Mouse (Mus musculus): ENCODE data around the gene Tas2r118. TPM values are rescaled to one million over a fixed set of nuclear protein-coding genes. Genes with fewer than 3 reads are reported as not detected.

The Tas2r118 gene
- total RNA-seq (2021), result not detected
- long read RNA-seq, experiment 1, result 0 reads
- long read RNA-seq, experiment 2, result 0 reads

DNA sequence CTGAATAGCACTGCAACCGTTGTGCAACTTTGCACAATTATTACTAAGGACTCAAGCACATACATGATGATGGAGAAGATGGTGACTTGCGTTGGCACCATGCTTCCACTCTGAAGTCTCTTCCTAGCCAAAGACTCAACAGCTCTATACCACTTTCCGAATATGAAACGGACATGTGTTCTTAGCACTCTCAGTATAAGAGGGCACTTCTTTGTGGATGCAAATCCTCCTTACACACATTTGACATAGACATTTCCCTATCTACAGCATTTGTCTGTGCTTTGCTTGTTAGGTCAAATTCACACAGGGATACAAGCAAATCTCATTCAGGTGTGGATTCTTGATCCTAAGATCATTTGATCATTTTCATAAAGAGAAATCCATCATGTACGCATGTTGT, at the start of gene Tas2r118:
TSS of gene Tas2r118 (minus strand) at position 101 of the 400 bp plus-strand sequence.
- intact Hi-C loops (cut with DNase I; ENCODE audit: low total_unique reads), result no loop called here
- no peak for DNase-seq

DNA sequence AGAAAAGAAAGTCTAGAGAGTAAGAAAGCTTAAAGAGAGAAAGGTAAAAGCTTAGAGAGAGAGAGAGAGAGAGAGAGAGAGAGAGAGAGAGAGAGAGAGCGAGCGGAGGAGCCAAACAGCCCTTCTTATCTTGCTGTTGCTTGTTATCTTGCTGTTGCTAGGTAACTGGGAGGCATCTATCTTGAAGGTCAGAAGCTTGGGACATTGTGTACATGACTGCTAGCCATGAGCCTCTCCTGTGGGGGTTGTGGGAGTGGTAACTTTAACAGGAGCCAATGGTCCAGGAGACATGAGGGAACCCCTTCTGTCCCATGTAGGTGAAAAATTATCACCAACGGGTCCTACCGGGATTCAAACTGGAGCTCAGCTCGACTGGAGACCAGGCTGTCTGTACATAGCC, 48.5 kb upstream of the Tas2r118 start:
- no peak for DNase-seq
- intact Hi-C loops (cut with DNase I; ENCODE audit: low total_unique reads), result no loop called here

DNA sequence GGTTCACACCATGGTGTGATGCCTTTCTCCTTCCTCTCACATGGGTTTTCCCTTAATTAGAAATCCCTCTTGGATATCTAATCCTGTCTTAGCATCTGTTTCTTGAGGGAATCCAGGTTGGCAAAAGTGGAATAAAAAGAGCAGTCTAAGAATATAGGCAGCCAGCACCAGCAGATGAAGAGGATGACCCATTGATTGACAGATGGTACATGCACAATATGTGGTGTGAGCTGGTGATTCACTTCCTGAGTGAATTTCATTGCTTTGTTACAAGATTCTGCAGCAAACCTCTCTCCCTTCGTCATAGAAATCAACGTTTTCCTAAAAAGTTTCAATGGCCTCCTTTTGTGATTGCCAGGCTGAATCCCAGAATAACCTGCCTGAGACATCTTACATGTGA, 23.4 kb upstream of the Tas2r118 start:
- DNase-seq, result no peak
- intact Hi-C loops (cut with DNase I; ENCODE audit: low total_unique reads), result no loop called here

DNA sequence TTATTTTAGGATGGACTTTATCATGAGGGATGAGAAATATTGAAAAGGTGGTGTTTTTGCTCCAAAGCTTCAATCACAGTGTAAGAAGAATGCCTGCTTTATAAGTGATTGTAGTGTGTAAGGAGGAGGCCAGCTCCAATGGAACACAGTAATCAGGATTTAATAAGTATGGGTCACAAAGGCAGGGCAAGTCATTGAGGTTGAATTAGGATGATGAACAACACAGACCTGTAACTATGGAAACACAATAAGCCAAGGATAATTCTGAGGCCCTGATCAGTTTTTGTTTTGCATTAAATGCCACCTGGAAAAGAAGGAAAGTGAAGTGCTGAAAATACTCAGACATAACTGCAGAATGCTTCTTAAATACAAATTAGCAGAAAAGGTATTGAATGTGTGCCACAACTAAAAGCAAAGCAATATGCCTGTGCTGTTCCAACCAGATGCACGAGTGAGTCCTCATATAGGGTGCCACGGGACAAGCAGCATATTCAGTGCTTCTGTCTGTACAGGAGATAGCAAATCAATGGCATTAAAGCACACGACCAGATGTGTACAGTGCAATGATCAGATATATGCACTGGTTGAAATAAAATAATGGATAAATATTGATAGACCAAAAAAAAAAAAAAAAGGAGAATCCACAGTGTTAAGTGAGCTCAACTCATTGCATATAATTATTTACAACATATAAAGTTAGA, 21.0 kb upstream of the Tas2r118 start:
- intact Hi-C loops (cut with DNase I; ENCODE audit: low total_unique reads), result no loop called here
- DNase-seq, result no peak

DNA sequence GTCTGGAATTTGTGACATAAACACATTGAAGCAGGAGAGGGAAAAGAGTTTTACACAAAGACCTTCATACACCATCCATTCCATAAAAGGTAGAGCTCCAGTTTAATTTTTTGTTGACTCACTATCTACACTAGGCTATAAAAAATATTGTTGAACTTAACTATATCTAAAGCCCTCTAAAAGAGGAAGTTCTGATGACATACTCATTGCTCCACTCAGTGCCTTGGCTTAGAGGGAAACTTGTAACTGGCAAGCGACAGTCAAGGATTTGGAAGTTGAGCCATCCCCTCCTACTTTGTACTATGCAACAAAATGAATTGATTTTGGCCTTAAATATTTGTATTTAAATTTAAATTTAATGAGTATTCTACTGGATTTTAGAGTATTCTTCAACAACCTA, 16.4 kb upstream of the Tas2r118 start:
- no peak for DNase-seq
- intact Hi-C loops (cut with DNase I; ENCODE audit: low total_unique reads), result no loop called here

DNA sequence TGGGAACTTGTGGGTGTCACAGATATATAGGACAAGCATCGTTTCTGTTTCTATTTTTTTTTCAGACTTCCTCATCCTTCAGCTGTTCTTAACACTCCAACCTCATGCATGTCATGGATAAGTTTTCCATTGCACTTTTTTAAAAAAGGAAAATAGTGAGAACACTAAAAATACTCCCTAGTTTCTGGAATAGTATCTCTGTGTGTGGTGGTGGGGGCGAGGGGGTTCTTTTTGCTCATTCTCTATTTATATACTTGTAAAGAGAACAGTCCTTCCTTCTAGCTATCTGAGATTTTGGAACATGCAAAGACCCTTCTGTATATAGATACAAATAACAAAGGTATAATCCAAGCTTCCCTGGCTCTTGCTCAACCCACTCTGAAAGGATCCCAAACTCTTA, 2.9 kb downstream of the Tas2r118 start:
- intact Hi-C loops (cut with DNase I; ENCODE audit: low total_unique reads), result no loop called here
- DNase-seq, result no peak

DNA sequence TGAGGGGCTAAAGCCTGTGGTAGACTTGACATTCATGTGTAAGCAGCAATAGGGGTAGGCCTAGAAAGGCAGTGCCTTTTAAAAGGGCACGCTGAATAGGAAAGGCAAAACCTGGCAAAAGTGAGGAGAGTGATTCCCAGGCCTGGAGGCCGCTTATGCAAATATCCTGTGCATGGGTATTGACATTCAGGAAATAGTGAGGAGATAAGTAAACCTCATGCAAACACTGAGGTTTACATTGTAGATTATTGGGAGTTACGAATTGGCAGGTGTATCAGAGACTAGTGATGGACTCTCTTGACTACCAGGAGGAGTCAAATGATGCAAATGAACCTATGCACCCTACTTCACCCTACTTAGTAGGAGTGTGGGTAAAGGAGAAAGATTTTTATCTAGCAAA, 3.9 kb downstream of the Tas2r118 start:
- DNase-seq, result no peak
- intact Hi-C loops (cut with DNase I; ENCODE audit: low total_unique reads), result no loop called here

DNA sequence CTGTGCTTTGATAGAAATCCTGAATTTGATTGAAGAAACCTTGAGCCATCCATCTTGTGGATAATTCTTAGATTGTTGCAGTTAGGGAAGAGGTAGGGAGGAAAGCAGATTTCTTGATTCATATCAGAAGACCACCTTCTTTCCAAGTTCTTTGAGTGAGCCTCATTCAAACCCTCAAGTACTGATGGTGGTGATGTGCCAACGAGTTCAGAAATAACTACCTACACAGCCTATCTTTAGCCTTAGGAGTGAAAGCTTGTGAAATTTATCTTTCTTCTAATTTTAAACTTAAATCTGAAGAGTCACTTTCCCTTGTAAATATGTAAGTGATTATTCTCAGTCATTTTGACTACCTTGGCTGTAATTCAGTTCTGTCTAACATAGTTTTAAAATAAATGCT, 6.1 kb downstream of the Tas2r118 start:
- intact Hi-C loops (cut with DNase I; ENCODE audit: low total_unique reads), result no loop called here
- DNase-seq, result no peak

DNA sequence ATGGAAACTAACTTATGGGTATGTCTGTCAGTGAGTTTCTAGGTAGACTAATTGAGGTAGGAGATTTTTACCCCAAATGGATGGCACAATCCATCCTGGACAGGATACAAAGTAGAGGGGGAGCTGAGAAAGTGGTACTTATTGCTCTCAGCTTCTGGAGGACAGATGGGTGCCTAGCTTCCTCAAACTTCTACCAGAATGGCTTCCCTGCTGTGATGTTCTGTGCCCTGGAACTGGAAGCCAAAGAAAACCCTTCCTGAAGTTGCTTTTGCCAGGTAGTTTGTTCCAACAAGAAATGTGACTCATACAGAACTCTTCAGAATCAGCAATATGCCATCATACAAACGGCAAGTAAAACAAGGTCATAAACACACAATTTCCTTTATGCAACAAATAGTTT, 29.1 kb downstream of the Tas2r118 start:
- intact Hi-C loops (cut with DNase I; ENCODE audit: low total_unique reads), result no loop called here
- no peak for DNase-seq

DNA sequence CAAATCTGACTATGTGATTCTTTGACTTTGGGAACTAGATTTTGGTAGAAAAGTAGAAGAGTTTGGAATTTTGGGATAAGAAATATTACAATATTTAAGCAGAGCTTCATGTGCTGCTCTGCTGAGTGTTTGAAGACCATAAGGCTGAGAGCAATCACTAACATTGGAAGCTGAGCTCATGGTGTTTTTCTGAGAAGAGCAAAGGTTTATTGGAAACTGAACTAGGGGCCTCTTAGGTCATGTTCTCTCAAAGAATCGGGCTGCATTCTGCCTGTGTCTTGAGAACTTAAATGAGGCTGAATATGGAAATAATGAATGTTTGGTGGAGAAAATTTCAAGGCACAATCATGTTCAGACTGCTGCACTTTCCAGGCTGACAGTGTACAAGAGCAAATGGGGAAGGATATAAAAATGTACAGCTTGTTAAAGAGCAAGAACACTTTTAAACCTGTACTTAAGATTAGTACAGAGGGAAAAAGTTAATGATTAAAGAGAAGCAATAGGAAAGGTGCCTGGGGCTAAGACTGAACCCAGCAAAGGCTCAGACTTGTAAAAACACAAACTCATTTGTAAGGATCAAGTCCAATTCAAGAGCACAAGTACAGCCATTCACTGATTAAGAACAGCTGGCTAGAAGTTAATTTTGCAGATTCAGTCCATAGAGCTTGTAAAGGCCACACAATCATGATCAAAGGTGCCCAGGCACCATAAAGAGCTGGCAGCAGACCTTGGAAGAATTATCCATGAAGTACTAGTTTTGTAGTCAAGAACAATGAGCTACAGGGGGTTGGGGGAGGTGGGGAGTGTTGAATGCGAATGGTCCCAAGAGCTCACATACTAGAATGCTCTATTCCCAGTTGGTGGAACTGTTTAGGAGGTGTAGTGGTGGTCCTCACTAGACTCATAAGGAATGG, 31.0 kb downstream of the Tas2r118 start:
- DNase-seq, result no peak
- intact Hi-C loops (cut with DNase I; ENCODE audit: low total_unique reads), result no loop called here

DNA sequence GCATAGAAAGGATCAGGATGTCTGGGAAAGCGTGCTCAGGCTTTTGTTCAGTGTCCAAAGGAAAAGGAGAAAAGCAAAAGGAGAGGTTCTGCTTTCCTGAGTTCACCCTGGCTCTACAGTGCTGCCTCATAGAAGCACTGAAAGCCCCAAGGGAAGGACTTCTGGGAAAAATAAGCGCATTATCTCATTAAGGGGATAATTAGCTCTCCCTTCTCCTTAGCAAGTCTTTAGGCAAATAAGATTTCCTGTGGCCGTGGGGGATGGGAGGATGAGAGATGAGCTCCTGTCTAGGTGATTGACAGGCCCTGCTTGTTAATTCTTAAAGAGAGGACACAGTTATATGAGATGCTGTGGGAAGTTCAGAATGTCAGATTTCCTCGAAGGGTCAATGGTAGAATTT, 33.4 kb downstream of the Tas2r118 start:
- DNase-seq, result no peak
- intact Hi-C loops (cut with DNase I; ENCODE audit: low total_unique reads), result no loop called here

DNA sequence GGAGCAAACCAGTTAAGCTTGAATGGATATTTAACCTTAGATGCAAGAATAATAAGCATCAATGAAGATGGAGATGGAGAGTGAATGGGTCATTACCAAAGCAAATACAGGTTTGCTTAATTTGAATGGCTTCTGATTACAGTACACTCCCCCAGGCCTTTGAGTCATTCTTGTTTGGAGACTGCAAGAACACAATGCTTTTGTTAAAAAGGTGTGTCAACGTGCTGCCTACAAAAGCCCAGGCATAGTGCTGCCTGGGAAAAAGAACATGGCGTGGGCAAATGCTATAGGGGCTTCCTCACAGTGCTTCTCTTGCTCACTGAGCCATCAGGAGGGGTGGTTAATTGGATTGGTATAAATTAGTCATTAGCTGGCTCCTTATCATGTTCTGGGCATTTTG, 46.1 kb downstream of the Tas2r118 start:
- DNase-seq, result no peak
- intact Hi-C loops (cut with DNase I; ENCODE audit: low total_unique reads), result no loop called here

Other genes with a start within 250 kb of the Tas2r118 start
- gene Cadps2, start 130.6 kb downstream of the Tas2r118 start, total RNA-seq (2021), result under 1 TPM; 0.51 to 0.74 TPM
- not detected for gene Slc13a1, start 198.0 kb upstream of the Tas2r118 start, total RNA-seq (2021)